Mouse (Mus musculus) CD4-positive helper T cell, adult 2 months (primary cell): ENCODE measurements at regions not wholly inside any gene's neighbourhood (a gene's known extent, or its start where the extent isn't known, plus 50 kb on each side); places are given as distances from the start of the nearest gene placed in this dataset.
A peak's percentile ranks its signal among the peaks of the same experiment; 100 is the strongest.
"Not testable (repeated sequence)": the region's sequence is repeated elsewhere in the genome, so short reads cannot be mapped to it uniquely, and the experiment has no call there.

Experiments
- DNase-seq: peaks from one replicate; pipeline ENCODE4 v3.0.0-alpha.2; 2012; ENCODE audit warnings: low read depth, missing footprints, low spot score

DNA sequence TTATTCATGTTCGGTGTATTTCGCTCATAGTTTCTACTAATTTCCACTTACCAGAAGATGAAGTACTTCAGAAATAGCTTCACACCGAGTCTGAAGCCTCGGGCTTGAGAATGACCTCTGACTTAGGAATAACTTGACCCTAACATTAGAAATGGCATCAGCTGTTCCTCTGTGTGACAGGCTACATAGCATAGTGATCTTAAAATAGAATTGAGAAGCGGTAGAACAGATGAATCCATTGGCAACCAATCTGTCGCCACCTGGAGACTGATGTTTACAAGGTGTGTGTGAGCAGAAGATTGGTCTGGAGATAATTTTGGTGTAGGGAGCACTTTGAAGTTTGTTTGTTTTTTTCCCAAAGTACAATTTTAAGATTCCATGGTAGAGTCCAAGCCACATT is 60.9 kb upstream of the Ahi1 start:
- DNase-seq: no peak

DNA sequence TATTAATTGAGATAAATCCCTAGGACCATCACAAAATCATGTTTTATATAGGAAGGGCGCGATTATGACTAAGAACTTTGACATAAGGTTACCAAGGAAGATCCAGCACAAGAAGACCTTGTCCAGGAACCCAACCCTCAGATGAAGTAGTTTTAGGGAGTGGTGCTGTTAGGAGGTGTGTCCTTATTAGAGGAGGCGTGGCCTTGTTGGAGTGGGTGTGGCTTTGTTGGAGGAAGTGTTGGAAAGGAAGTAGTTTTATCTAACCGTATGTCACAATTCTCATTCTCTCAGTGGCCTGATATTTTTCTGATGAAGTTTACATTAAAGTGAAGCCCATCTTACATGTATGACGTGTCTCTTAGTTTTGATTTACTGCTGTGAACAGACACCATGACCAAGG is 68.7 kb upstream of the Ahi1 start:
- DNase-seq: peak; percentile 15

DNA sequence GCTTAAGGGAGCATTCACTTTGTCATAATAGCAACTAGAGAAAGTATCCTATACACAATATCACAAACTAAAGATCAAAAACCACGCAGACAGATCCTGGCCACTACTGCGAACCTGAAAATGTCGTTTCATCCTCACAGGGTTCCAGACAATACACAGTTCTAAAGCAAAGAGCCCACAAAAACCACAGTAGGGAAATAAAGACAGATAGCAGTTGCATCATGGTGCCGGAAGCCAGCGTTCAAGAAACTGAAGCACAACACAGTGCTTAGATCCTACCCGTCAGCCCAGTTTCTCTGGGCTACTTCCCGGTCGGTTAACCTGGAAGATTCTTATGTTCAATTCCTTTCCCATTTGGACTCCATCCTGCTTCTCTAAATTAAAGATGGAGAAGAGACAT is 69.7 kb upstream of the Ahi1 start:
- peak; percentile 82 for DNase-seq

DNA sequence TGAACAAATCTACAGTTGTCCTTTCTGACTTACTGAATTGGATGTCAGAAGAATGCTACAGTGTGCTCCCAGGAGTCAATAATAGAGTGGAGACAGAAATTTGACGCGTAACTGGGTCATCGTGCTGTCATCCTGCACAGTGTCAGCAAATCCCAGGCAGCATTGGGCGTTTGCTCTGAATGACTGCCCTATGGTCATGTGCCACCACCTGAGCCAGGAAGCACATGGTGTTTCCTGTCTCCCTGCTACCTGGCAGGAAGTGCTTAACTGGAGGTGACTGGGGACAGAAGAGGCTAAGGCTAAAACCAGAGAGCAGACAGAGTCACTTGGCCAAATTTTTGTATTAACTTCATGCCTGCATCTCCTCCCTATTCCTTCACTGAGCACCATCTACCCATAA is 72.1 kb upstream of the Ahi1 start:
- DNase-seq: no peak

DNA sequence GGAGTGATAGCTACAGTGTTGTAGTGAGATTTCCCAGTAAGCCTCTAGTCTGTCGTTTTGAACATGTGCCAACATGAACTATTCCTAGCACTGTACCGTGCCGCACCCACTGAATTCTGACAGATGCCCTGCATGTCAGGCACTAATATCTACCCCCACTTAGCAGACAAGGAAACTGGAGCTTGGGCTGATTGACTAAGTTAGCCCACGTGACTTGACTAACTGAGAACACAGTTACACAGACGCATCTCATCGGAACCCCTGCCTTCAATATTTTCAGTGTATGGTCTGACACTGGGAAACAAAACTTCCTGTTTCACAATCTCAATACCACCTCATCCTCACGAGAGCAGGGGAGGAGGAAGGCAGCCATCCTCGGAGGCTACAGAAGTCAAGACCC is 72.9 kb upstream of the Ahi1 start:
- no peak for DNase-seq

DNA sequence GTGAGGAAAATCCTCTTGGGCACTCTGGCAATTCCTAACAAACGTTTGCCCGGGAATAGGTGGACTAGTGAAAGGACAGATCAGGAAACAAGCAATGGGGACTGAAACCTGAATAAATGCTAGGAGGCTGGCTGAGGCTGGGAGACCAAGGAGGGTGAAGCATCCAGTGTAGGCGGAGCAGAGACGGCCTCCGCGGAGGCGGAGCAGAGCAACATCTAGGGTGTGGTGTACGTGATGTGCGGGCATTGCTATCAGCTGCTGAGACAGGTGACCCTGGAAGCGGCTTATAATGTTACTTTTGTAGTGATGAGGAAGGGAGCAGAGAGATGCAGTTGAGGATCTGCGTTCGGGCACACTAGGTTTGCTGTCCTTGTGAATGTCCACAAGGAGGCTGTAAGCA is 85.3 kb upstream of the Ahi1 start:
- no peak for DNase-seq

DNA sequence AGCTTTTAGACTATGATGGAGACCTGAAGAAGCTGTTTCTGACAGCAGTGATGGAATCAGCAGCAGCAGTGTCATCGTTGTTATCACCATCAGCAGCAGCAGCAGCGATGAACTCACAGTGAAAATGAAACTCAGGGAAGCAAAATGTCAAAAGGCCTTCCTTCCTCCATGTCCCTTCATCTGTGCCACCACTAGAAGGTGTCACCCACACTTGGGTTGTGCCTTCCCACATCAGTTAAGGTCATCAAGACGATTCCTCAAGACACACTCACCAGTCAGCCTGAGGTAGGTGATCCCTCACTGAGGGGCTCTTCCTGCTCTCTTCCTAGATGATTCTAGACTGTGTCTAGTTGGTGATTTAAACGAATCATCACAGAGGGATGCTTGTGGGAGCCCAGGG is 87.3 kb upstream of the Ahi1 start:
- peak; percentile 22 for DNase-seq

DNA sequence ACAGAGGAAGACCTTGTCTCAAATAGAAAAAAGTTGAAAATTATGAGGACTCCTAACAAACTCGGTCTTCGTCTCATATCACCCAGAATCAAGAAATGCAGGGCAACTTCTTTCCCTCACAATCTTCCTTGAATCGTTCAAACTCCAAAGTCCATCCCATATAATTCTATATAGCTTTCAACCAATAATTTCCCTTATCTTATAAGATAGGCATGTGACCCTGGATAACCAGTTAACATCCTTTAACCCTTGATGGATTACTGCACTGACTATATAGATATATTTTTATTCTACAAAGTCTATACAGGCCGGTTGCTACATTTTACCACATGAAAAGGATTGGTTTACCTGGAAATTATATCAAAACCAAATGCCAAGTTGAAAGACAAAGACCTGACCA is 94.9 kb upstream of the Ahi1 start:
- no peak for DNase-seq

DNA sequence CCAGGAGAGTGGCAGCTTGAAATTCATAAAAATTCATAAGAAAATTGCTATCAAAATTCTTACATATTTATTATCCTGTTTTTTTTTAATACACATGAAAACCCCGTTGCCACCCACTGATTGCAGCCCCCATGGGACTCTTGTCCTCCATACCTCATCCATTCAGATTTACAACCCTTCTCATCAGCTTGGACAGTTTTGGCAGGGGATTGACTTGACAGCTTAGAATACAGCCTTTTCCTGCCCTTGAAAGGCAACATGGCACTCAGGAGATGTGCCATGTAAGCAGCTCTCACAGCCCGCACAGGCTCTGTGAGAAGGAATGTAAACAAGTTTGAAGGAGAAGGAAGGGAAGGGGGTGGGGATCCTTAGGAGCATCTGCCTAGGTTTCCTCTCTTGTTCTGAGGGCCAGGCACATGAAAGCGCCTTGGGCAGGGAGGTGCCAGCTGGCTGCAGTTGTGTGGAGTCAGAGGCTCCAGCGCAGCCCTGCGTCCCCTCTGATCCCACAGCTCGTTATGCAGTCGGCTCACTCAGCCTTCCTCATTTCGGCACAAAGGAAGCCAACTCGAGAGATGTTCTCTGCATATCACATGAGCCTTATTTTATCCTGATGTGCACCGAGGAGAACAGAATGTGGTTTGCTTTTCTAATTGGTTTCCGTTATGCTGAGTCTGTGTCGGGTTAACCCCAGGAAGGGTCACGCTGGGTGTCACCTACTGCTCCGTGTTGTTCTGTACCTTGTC is 97.6 kb upstream of the Ahi1 start:
- peak; percentile 6 for DNase-seq

DNA sequence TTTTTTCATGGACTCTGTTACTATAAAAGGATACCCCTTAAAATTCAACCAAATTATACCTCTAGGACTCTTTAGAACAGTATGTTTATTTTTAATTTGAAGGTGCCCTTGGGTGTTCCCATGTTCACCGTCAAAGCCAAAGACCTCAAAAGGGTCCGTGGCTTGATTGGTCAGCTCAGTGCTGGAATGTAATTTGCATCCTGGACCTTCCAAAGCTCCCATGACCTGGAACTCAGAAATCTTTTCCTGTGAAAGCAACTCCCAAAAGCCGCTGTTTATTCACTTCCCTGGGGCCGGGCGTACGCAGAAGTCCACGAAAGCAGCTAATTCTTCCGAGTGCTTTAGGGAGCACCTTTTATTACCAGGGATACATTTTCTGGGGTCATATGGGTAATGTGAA is 105.1 kb upstream of the Ahi1 start:
- DNase-seq: no peak

DNA sequence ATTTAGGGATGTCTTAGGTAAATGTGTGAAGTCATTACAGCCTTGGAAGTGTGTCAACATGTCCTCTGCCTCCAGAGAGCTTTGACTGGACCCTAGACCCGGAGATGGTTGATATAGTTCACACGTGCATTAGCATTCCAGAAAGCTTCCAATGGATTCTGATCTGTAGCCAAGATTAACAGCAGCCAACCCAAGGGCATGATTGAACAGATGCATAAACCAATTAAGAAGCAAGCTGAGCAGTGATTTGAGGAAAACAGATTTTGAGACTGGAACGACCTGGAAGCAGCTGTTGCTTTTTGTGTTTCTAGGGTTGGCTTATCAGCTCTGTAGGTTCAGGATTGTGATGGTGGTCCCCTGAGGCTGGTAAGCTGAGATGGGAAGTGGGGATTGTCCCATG is 109.1 kb upstream of the Ahi1 start:
- DNase-seq: no peak

DNA sequence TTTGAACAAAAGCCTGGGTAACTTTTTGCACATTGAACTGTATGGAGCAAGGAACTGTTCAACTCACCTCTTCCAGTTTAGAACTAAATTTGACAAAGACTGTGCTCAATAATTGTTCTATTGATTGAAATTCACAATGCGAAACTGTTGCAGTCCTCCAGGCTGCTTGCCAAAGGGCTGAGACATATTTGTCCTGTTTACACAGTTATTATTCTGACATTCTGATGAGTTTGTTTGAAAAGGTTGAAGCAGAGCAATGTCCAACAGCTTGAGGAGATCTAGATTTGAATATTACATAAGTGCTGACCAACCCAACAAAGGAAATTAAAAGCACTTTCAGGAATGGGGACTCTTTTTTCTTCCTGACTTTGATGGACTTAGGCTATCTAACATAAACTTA is 110.2 kb upstream of the Ahi1 start:
- no peak for DNase-seq

DNA sequence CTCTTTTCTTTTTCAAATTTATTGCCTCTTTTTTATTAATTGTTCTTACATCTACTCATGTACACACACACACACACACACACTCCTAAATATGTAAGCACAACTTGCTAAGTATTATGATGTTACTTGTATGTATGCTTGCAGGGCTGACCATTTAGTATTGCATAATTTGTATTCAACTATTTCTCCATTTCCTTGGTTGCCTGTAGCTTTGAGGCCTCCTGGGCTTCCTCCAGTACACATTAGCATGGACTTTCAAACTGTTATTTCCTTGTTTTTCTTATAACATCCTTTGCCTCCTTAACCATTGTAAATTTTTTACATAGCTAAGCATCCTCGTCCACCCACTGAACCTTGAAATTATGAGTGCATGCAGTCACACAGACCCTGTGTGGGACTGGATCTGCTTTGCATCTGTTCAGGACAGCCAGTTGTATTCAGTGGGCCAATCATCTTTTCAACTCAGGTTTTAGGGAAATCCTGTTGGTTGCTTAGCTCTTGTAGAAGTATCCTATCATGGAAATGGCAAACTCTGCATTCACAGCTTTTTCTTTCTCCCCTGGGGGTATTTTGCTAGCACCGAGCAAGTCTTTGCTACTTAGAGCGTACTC is 110.8 kb upstream of the Ahi1 start:
- no peak for DNase-seq

DNA sequence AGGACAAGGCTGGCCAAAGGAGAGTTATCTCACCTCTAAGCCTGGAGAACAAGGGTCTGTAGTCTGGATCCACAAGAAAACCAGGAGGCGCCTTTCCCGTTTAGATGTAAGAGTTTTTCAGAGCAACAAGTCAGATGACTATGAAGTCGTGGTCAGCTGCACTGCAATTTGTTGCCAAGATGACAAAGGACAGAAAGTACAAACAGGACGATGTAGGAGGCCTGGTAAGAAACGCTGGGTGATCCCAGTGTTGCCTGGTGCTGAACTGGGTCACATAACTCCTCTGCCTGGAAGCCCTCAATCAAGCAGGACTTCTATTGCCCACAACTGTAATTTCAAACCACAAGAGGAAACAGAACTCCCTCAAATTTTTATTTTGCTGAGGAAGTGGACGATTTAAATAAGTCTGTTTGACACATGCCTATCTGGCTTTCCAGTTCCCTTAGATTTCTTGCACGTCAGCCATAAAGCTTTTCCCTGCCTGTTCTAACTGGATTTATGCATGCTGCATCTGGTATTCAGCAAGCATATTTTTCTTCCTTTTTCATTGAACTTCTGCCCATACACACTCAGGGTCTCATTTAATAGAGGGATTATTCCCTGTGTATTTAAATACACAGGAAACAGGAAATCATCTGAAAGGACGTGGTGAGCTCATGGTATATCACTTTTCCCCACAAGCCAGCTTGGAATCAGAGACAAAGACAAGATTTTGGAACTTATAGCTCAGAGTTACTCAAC is 113.5 kb upstream of the Ahi1 start:
- no peak for DNase-seq

DNA sequence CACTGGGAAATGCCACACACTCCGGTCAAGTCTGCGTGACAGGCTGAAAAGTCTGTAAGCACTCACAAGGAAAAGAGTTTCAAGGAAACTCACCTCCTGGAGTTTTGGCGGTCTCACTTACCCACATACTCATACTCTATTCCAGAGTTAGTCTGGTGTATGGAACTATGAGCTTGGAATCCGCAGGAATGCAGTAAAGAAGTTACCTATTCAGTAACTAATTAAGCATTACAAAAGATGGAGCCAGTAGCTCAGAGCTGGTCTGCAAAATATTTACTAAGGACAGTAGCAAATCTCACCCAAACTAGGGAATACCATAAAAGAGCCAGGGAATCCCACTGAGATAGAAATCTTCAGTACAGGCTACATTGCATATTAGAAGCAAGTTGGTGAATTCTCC is 111.9 kb upstream of the Pde7b start:
- not testable (repeated sequence) for DNase-seq

DNA sequence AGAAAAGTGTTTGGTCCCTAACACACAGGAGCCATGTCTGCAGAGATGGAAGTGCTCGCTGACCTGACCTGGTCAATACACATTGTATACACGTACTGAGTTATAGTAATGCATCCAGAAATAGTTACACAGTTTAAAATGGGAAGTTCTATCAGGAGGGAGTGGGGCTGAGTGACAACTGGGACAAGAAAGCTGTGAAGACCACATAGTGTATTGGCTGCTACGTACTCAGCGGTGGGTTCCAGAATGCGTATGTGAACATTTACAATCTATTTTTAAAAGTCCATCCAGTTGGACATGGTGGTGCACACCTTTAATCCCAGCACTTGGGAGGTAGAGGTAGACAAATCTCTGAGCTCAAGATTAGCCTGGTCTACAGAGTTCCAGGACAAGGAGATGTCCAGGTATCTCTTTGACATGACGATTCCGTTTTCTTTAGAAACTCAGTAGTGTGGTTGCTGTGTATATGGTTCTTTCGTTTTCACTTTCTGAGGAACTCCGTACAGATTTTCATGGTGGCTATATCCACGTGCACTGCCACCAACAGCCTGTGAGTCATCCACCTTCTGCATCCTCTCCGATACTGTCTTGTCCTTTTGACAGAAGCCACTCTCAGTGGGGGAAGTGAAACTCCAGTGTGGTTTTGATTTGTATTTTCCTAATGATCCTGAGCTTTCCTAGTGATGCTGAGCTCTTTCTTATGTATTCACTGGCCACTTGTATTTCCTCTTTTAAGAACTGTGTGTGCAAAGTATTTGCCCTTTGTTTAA is 110.1 kb upstream of the Pde7b start:
- DNase-seq: peak; percentile 70

DNA sequence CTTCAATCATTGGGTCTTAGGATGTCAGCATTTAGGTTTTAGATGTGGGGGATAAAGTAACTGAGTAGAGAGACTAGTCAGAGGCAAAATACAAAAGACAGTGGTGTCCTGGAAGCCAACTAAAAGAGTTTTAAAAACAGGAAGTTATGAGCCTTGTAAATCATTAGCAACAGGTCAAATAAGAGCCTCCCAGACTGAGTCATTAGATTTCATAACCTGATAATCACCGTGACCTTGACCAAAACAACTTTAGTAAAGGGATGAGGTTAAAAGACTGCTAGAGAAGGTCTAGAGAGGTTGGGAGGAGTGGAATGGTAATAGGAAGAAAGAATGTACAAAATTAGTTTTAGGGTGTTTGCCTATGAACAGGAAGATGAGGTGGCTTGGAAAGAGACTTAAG is 103.4 kb upstream of the Pde7b start:
- no peak for DNase-seq

DNA sequence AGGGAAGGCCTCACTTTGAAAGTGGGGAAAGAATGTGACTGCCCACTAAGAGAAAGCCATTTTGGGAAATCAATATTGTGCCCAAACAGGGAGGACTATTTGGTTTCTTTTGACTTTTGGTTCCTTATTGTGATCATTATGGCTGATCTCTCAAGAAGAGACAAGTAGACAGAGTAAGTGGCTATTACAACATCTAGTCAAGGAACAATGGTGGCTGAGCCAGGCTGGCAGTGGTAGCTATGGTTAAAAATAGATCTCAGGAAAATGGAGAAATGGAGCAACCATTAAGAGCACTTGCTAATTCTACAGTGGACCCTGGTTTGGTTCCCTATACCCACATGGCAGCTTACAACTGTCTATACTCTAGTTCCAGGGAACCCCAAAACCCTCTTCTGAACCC is 102.6 kb upstream of the Pde7b start:
- DNase-seq: no peak

DNA sequence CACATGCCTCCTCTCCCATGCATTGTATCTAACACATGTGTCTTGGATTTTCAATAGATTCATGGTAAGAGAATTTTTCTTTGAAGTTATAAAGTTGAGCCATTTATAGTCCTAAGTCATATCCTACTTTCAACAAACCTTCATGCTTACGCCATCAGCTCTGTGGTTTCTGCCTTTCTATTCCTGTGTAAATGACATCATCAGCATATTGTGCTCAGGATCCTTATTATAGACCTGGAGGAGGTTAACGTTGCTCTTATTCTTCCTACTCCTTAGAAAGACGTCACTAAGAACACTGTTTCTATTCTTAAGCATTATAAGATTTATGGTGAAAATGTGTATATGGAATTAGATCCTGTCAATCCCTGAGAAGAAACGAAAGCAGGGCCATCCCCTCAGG is 93.7 kb upstream of the Pde7b start:
- DNase-seq: no peak

DNA sequence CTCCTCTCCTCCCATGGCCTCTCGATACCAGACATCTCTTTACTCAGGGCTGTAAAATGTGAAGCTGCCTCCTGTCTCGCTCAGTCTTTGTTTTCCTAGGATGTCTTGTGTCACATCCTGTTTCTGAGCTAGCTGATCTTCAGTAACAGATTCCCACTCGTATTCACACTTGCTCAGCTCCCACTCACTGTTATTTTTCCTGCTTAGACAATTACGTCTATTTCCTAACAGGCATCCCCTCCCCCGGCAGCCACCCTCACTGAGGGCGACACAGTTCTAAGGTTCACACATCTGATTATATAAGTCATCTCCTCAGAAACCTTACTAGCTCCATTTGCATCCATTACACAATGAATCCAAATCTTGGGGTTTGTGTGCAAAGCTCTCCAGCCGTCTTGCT is 74.9 kb upstream of the Pde7b start:
- no peak for DNase-seq

DNA sequence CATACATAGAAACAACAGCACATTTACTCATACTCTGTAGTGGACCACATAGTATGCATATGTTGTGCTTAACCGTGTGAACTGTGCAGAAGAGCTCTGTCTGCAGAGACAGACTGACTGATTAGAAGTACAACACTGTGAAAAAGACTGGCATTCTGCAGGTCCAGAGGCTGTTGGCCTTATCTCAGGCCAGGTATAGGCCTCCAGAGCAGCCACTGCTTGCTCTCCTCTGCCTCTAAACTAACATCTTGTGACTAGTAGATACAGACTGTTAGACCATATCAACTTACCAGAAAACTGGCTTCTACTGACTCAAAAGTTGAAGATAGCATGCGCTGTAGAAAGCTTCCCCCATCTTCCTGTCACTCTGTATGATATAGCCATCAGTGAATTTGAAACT is 73.5 kb upstream of the Pde7b start:
- no peak for DNase-seq

DNA sequence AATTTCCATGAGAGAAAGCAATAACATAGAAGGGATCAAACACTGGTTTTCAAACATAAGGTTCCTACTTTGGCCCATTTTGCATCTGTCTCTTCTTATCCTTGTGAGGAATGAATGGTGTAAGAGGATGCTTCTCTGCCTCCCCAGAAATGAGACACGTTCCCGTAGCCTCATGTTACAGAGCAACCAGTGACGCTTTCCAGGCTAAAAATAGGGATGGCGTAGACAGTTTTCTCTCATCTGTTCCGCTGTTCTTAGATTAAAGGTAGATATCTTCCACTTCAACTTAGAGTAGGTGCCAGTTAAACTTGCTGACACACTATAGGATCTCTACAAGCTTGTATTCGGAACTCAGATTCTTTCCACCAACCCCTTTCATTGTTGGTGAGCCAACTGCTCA is 69.1 kb upstream of the Pde7b start:
- no peak for DNase-seq
